Mouse (Mus musculus) stomach, postnatal 0 days (tissue): ENCODE measurements around the gene Slc12a7.

Experiments used
- CTCF ChIP-seq: IDR thresholded peaks from 2 replicates; pipeline ENCODE4 v1.5.1; 2016; ENCODE audit warnings: antibody characterized with exemption, low read depth, mild to moderate bottlenecking, moderate library complexity
- EP300 ChIP-seq: optimal IDR thresholded peaks from 2 replicates; pipeline ENCODE3; 2016; ENCODE audit warnings: antibody characterized with exemption

DNA sequence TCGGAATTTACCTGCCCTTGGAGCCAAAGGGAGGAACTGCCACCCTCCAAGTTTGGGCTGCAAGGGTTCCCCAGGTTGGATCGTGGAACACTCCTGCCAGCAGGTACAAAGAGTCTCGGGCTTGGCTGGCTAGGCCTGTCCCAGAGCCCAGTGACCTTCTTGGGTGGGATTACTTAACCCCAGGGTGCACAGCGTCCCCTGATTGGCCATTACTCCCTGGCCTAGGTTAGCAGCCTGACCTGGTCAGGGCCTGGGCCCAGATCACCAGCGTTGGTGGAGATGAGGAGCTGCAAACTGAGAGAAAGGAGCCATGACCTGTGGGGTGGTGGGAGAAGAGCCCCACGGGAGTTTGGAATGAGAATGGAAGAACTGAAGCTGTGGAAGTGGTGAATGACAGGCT lies 30.0 kb downstream of the Slc12a7 start:
- TF ChIP-seq CTCF = no peak
- TF ChIP-seq EP300 = no peak
